In genomic region chr11:22900041-22900440, GRCm38 (mm10) we compare ENCODE assay signal across 28 mouse cellular contexts. TPM values are rescaled to one million over a fixed set of nuclear protein-coding genes. Genes with fewer than 3 reads are reported as not detected.
DNase-seq lines count a peak whose midpoint lies in the region; ATAC-seq and TF ChIP-seq lines count a peak whose summit lies in the region.
"Had no signal": no experiment of that assay in that cellular context is flagged by ENCODE, and none has a peak within 500 bp of the region (broad histone marks: within the 10 kb centered on the region; RNA-seq: fewer than 3 reads in every experiment).

No protein-coding gene starts in this region.

- peak overlapping the region; percentile 85 for H3K27ac ChIP-seq in ES-Bruce4 (ENCODE audit: insufficient read depth, low read length)
- H3K27ac ChIP-seq in MEL (ENCODE audit: control insufficient read depth, low read depth, low read length), result no peak overlapping the region
- H3K27ac ChIP-seq: embryonic facial prominence, embryonic 10.5 days; embryonic facial prominence, embryonic 13.5 days; forebrain, embryonic 12.5 days; forebrain, embryonic 15.5 days; hindbrain, embryonic 12.5 days; hindbrain, embryonic 15.5 days; intestine, embryonic 15.5 days had no signal

- H3K36me3 ChIP-seq in ES-Bruce4 (ENCODE audit: control insufficient read depth, insufficient read depth, low read length, poor library complexity, severe bottlenecking) (no peaks in the 10 kb centered on the region; the same call in 1 of the 2 replicates), MEL (ENCODE audit: control insufficient read depth in 1 of 2, insufficient read depth in 2 of 2, low read length in 2 of 2) (peaks cover 0 to 14% of the 10 kb centered on the region in 2 experiments; a peak in 2 of 4 replicates)
- H3K36me3 ChIP-seq: forebrain, embryonic 15.5 days; hindbrain, embryonic 12.5 days; intestine, embryonic 15.5 days had no signal

- TF ChIP-seq EP300 in ES-Bruce4 (IDR thresholded peaks at IDR 0.05; ENCODE audit: insufficient read depth, low read depth, low read length), result no peak
- TF ChIP-seq EP300 in MEL (IDR thresholded peaks at IDR 0.05; ENCODE audit: low read depth in 1 of 2, low read length in 2 of 2), result no peak

- H3K4me1 ChIP-seq in ES-Bruce4 (ENCODE audit: control insufficient read depth, insufficient read depth, low read length) (peaks cover 4% of the 10 kb centered on the region), MEL (ENCODE audit: control insufficient read depth in 1 of 2, insufficient read depth in 2 of 2, low read length in 2 of 2) (peaks cover 11 to 16% of the 10 kb centered on the region in 2 experiments)
- H3K4me1 ChIP-seq: embryonic facial prominence, embryonic 10.5 days; embryonic facial prominence, embryonic 13.5 days; forebrain, embryonic 12.5 days; forebrain, embryonic 15.5 days; hindbrain, embryonic 12.5 days; hindbrain, embryonic 15.5 days; intestine, embryonic 15.5 days had no signal

- no peak for TF ChIP-seq RAD21 in MEL (IDR thresholded peaks at IDR 0.05; ENCODE audit: low read depth, low read length)

- peak; percentile 33 for DNase-seq in MEL (ENCODE audit: low read depth, low spot score)
- no peak for DNase-seq in urinary bladder, postnatal 4 days (ENCODE audit: low spot score in 2 of 2)
- DNase-seq in right cerebral cortex, postnatal 14 days, result no peak
- DNase-seq in c-Kit-positive CD71-positive TER-119-positive erythroid progenitor cells, embryonic 14.5 days (ENCODE audit: low spot score), result no peak
- no peak for DNase-seq in kidney, postnatal 36 days
- DNase-seq: adrenal gland, adult 8-10 months; adrenal gland, postnatal 25 days; cerebellum, adult 11-12 months; cerebellum, adult 8-10 months; cerebellum, postnatal 10 days; cerebellum, postnatal 36 days; embryo, embryonic 11 days; gastrocnemius, postnatal 10 days; gastrocnemius, postnatal 36 days; heart, adult 11 months; kidney, adult 18-20 months had no signal

- H3K79me2 ChIP-seq in MEL (ENCODE audit: control insufficient read depth, insufficient read depth, low read length, poor library complexity), result no peaks in the 10 kb centered on the region

- ATAC-seq in activated CD4-positive, CD25-positive, alpha-beta regulatory T cell, adult 4 months, result peak; percentile 41
- peak; percentile 74 for ATAC-seq in megakaryocyte, adult 5-6 weeks (ENCODE audit: poor library complexity, severe bottlenecking)
- ATAC-seq: forebrain, embryonic 15.5 days; intestine, embryonic 15.5 days had no signal

- no peak for TF ChIP-seq POLR2A in ES-Bruce4 (IDR thresholded peaks at IDR 0.05; ENCODE audit: insufficient read depth, low read length)
- no peak for TF ChIP-seq POLR2A in MEL (IDR thresholded peaks at IDR 0.05; ENCODE audit: control insufficient read depth in 1 of 2, insufficient read depth in 1 of 2, low read depth in 1 of 2, low read length in 2 of 2, poor library complexity in 1 of 2)

- H3K27me3 ChIP-seq in ES-Bruce4 (ENCODE audit: control insufficient read depth, insufficient read depth, low read length, poor library complexity, severe bottlenecking) (no peaks in the 10 kb centered on the region), MEL (ENCODE audit: control insufficient read depth in 1 of 2, insufficient read depth in 2 of 2, low read length in 2 of 2) (no peaks in the 10 kb centered on the region)
- H3K27me3 ChIP-seq: CH12.LX; embryonic facial prominence, embryonic 13.5 days; forebrain, embryonic 12.5 days; forebrain, embryonic 15.5 days; hindbrain, embryonic 12.5 days; hindbrain, embryonic 15.5 days; intestine, embryonic 15.5 days had no signal

- H3K9ac ChIP-seq in ES-Bruce4 (ENCODE audit: low read depth, poor library complexity, severe bottlenecking) (no peak overlapping the region), MEL (ENCODE audit: control insufficient read depth, low read depth, low read length, poor library complexity, severe bottlenecking) (no peak overlapping the region)
- H3K9ac ChIP-seq: embryonic facial prominence, embryonic 13.5 days; forebrain, embryonic 12.5 days; forebrain, embryonic 15.5 days; hindbrain, embryonic 12.5 days; hindbrain, embryonic 15.5 days; intestine, embryonic 15.5 days had no signal

- H3K9me3 ChIP-seq in ES-Bruce4 (replicated peaks; ENCODE audit: control insufficient read depth, insufficient read depth, low read length, poor library complexity, severe bottlenecking) (peaks cover 19% of the 10 kb centered on the region), MEL (replicated peaks; ENCODE audit: insufficient read depth, low read length) (no peaks in the 10 kb centered on the region)
- H3K9me3 ChIP-seq: embryonic facial prominence, embryonic 10.5 days; embryonic facial prominence, embryonic 13.5 days; forebrain, embryonic 12.5 days; forebrain, embryonic 15.5 days; hindbrain, embryonic 12.5 days; hindbrain, embryonic 15.5 days; intestine, embryonic 15.5 days had no signal

- TF ChIP-seq CTCF in ES-Bruce4 (IDR thresholded peaks at IDR 0.05; ENCODE audit: low read depth, low read length) (no peak), MEL (IDR thresholded peaks at IDR 0.05 in 2 of 3, conservative IDR thresholded peaks at IDR 0.05 in 1 of 3; ENCODE audit: control insufficient read depth in 1 of 3, insufficient read depth in 1 of 3, low read depth in 2 of 3, low read length in 3 of 3, poor library complexity in 1 of 3, severe bottlenecking in 1 of 3) (no peak)

- no peak overlapping the region for H3K4me3 ChIP-seq in ES-Bruce4 (ENCODE audit: low read depth, low read length)
- no peak overlapping the region for H3K4me3 ChIP-seq in MEL (ENCODE audit: control insufficient read depth in 1 of 2, insufficient read depth in 1 of 2, low read depth in 2 of 2, low read length in 2 of 2)
- H3K4me3 ChIP-seq: embryonic facial prominence, embryonic 10.5 days; embryonic facial prominence, embryonic 13.5 days; erythroblast, embryonic 14.5 days; forebrain, embryonic 12.5 days; forebrain, embryonic 15.5 days; hindbrain, embryonic 12.5 days; hindbrain, embryonic 15.5 days; intestine, embryonic 15.5 days had no signal

TF ChIP-seq in MEL, 35 proteins besides CTCF, POLR2A, EP300 and RAD21:
- TF ChIP-seq ZMIZ1 (IDR thresholded peaks at IDR 0.05; ENCODE audit: low read depth, low read length) (no peak), ELF1 (IDR thresholded peaks at IDR 0.05; ENCODE audit: low read depth, low read length) (no peak), GATA1 (IDR thresholded peaks at IDR 0.05; ENCODE audit: low read depth, low read length) (no peak), MAX (IDR thresholded peaks at IDR 0.05; ENCODE audit: low read length) (no peak), ZNF384 (IDR thresholded peaks at IDR 0.05; ENCODE audit: low read depth, low read length) (no peak), RCOR1 (IDR thresholded peaks at IDR 0.05; ENCODE audit: low read depth, low read length) (no peak), TBP (IDR thresholded peaks at IDR 0.05; ENCODE audit: low read depth, low read length) (no peak), POLR2AphosphoS2 (IDR thresholded peaks at IDR 0.05; ENCODE audit: low read length) (no peak), HCFC1 (IDR thresholded peaks at IDR 0.05; ENCODE audit: low read depth, low read length) (no peak), CHD1 (IDR thresholded peaks at IDR 0.05; ENCODE audit: low read depth, low read length) (no peak)

RNA-seq across cellular contexts. Expression of gene B3gnt2, which starts 39.3 kb away (rescaled TPM):
- polyA plus RNA-seq in ES-Bruce4 (2011; ENCODE audit: insufficient read depth, insufficient read length, low read depth, missing spikeins), result 3.5 and 16.7 TPM in 2 replicates
- total RNA-seq in MEL (2012; rRNA removed), result 36.7 and 36.8 TPM in 2 replicates
- polyA plus RNA-seq in MEL (2012; ENCODE audit: insufficient read depth in 1 of 2, insufficient read length in 2 of 2, low read depth in 1 of 2, low replicate concordance in 2 of 2, missing spikeins in 1 of 2), result 10 to 100 TPM in 1 of 2 experiments, not detected in 1; 66.4 TPM
- polyA plus RNA-seq in activated CD4-positive, CD25-positive, alpha-beta regulatory T cell, adult 4 months (2017; shearing (Covaris generic)), result 1 to 10 TPM; 4.7 to 9.8 TPM
- total RNA-seq in megakaryocyte, adult 5-6 weeks (2015), result 8.3 and 13.0 TPM in 2 replicates
- total RNA-seq in megakaryocyte, adult 5-6 weeks (2017), result 20.8 and 28.9 TPM in 2 replicates
